Mouse (Mus musculus): ENCODE measurements around the gene Ly86.

DNA sequence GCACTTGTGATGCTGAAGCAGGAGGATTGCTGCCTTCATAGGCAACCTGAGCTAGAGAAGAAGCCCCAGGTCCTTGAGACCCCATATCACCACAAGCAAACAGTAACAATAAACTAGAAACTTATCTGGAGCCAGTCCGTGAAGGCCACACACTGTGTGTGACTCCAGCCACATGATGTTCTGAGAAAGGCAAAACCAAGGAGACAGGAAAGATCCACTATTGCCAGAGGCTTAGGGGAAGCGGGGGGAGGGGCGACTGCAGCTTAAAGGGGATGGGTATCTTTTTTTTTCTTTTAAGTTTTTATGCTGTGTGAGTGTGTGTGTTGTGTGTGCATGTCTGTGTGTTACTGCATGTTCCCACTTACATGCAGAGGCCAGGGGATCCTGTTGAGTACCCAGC lies 110.6 kb downstream of the Ly86 start:
- no peak for TF ChIP-seq CTCF (IDR thresholded peaks at IDR 0.05)
- TF ChIP-seq POLR2A (IDR thresholded peaks at IDR 0.05; ENCODE audit: insufficient read depth, low read depth, low read length): no peak
